Mouse (Mus musculus) lung, postnatal 14 days (tissue): ENCODE results near the gene Agrp.
"Not testable (repeated sequence)": the region's sequence is repeated elsewhere in the genome, so short reads cannot be mapped to it uniquely, and the experiment has no call there.

Experiments used
- DNase-seq: peaks from one replicate; pipeline ENCODE4 v3.0.0; 2021

Agrp gene

DNA sequence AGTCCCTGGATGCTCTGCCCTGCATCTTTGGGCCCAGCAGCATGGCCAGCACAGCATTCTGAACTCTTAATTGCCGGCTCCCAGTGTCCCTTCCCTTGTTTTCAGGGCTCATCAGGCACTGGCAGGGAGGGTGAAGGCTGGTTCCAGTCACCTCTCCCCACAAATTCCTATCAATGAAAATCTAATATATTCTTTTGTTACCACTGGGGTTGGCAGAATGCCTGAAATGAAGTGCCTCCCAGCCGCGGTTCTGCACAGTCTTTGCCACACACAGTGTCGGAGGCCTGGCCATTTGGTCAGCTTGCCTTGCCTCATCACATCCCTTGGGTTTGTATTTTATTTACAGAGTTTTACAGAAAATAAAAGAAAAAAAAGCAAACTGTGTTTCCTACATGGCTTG, 15.4 kb downstream of the Agrp start:
- DNase-seq, result no peak

DNA sequence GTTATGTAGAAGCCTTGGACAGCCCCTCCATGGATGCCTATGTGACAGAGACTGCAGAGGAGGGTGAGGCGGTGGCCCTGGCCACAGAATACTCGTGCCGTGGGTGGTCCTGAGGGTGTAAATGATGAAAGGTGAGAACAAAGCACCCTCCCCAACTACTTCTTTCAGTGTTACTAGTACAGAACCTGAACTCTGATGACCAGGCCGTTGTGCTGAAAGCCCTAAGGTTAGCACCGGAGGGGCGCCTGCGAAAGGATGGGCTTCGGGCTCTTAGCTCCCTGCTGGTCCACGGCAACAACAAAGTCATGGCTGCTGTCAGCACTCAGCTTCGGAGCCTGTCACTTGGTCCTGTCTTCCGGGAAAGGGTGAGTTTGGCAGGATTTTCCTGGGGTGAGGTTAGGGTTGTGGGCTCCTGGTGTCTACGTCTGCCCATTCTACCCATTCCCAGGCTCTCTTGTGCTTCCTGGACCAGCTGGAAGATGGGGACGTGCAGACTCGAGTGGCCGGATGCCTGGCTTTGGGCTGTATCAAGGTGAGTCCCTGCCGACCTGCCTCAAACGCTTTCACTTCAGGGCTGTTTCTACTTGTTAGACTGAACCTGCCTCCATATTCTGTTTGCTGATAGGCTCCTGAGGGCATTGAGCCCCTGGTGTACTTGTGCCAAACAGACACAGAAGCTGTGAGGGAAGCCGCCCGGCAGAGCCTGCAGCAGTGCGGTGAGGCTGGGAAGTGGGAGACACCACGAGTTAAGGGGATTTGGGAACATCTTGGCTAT, 16.1 kb downstream of the Agrp start:
- DNase-seq, result no peak

DNA sequence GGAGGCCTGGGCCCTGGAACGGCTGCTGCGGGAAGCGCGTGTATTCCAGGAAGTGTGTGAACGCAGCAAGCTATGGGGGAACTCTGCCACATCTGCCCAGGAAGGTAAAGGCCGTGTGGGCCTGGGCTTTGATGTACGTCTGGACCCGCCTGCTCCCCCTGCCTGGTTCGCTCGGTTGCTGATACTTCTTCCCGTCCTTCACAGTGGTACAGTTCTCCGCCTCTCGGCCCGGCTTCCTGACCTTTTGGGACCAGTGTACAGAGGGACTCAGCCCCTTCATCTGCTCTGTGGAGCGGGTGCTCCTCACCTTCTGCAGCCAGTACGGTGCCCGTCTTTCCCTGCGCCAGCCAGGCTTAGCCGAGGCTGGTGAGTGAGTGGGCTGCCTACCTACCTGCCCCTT, 17.0 kb downstream of the Agrp start:
- no peak for DNase-seq

DNA sequence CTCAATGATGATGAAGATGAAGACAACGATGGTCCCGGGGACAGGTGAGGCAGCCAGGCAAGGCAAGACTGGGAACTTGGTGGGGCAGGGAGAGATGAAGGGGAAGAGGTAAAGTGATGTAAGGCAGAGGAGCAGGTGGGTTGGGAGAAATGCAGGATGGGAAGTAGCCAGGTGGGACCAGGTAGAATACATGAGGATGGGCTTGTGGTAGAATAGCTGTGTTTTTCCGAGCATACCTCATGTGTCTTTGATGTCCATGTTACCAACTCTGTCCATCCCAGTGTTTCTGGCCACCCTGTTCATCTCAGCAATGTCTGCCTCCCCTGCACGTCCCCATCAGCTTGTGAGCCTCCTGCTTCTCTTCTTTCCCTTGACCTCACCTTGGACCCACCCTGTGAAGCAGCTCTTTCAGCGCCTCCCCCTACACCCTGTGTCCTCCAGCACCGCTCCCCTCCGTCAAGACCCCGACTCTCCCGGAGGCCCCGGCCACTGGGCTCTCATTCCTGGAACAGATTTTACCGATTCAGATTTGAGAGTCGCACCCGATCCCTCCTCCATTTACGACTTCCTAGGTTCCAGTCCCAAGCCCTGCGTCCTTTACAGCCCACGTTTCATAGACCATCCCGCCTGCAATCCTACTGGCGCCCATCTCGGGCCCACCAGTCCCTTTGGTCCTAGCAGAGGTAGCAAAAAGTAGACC, 18.2 kb downstream of the Agrp start:
- no peak for DNase-seq

DNA sequence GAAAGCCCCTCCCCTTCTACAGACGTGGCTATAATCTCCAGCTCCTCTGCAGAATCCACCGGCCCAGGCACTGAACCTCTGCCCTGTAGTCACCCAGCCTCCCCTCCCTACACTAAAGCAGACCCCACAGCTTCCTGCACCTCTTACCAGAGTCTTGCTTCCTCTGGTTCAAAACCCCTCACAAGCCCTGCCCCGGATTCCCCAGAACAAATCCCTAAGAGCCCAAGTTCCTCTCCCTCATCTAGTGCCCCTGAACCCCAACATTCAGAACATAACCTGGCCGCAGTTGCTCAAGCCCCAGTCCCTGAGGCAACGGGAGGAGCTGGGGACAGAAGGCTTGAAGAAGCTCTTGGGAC, 18.9 kb downstream of the Agrp start:
- DNase-seq, result no peak

DNA sequence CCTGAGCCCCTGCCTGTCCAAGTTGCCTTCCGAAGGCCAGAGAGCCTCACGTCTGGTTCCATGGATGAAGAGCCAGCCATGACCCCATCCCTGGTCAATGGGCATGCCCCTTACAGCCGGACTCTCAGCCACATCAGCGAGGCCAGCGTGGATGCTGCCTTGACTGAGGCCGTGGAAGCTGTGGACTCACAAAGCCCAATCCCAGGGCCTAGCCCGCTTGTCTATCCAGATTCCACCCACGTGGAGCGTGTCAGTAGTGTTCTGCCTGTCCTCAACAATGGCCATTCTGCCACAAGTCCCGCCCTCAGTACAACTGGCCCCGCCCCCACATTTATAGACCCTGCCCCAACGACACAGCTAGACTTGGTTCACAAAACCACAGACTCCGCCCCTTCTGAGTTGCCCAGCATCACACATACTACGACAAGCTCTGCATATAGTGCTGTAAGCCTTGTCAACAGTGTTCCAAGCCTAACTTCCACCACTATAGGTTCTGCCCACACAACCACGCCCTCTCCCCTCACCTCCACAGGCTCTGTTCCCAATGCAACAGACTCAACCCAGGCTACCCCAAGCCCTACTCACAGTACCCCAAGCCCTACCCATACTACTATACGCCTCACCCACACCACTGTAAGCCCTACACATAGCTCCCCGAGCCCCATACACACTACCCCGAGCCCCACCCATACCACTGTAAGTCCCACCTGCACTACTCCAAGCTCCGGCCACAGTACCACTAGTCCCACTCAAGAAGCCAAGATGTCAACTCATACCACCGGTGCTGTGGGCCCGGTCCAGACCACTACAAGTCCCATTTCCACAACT, 19.5 kb downstream of the Agrp start:
- no peak for DNase-seq

DNA sequence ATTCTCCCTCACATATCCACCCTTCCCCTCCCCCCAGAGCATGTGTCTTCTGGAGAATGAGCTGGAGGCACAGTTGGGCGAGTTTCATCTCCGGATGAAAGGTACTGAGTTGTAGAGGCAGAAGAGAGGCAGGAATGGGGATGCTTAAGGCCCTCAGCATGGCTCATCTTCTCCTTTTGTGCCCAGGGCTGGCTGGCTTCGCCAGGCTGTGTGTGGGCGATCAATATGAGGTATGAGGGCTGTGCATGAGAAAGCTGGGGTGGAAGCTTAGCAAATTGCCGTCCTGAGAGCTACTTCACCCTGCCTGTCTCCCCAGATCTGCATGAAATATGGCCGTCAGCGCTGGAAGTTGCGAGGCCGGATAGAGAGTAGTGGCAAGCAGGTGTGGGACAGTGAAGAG, 21.3 kb downstream of the Agrp start:
- DNase-seq, result no peak

DNA sequence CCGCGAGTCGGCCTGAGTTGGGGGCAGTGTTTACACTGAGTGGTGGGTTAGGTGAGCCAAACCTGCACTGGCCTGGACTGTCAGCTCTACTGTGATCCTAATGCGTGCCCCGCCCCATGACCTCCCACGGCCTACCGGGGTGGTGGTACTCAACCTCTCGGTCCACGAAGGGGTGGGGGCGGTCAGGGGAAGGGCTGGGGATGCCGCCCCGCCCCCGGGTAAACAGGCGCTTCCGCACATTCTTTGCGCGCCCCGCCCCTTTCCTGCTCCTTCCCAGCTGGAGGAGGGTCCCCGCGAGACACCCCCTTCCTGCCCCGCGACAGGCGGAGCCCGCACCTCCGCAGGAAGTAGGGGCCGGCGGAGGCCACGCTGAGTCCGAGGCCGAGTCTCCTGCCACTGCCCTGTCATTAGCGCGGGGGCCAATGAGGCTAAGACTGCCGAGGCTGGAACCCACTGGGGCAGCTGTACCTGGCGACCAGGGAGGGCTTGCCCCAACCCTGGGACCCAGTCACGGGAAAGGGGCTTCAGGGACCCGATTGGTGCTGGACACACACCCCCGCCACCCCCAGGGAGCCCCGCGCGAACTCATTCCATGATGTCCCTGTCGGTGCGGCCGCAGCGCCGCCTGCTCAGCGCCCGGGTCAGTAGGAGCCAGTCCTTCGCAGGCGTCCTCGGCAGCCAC, 23.2 kb downstream of the Agrp start:
- peak; percentile 91 for DNase-seq

DNA sequence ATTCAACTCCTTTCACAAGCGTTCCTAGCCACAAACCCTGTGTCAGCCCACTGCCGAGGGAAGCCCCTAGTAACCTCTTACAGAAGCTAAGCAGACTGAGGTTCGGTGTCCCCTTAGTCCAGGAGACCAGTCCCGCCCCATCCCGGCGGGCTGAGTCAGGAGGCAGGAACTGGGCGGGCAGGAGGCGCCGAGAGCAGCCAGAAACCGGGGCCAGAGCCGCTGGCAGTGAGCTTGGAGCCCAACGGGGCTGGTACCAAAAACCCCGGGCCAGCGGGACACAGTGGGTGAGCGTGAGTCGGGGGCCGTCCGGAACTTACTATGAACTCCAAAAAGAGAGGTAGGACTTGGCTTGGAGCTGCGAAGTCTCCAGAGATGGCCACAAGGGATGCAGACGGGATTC, 24.2 kb downstream of the Agrp start:
- peak; percentile 71 for DNase-seq

DNA sequence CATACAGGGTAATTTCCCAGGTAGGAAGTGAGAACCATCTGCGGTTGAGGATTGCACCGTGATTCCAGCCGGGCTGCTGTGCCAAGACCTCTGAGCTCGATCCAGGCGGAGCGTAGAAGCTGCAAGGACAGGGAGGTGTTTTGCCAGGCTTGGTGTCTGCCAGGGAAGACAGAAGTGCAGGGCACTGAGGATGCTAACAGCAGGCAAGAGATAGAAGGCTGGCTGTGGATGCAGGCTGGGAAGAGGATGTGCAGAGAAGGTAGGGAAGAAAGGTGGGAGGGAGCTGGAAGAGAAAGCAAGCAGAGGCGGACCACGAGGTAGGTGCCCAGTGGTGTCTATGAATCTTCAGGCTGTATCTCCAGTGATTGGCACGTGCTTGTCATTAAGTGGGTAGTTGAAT, 25.4 kb downstream of the Agrp start:
- DNase-seq, result no peak

DNA sequence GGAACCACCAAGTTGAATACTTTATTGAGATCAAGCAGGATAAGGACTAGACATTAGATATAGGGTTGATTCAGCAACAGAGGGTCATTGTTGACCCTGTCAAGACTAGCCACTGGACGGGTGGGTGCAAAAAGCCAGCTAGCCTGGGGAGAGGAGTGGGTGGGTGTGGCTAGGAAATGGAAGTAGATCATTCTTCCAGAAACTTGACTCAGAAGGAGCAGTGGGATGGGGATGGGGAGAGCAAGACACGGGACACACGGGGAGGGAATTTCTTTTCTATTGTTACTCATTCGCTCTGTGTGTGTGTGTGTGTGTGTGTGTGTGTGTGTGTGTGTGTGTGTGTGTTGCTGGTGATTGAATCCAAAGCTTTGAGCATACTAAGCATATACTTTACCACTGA, 27.4 kb downstream of the Agrp start:
- DNase-seq, result no peak

DNA sequence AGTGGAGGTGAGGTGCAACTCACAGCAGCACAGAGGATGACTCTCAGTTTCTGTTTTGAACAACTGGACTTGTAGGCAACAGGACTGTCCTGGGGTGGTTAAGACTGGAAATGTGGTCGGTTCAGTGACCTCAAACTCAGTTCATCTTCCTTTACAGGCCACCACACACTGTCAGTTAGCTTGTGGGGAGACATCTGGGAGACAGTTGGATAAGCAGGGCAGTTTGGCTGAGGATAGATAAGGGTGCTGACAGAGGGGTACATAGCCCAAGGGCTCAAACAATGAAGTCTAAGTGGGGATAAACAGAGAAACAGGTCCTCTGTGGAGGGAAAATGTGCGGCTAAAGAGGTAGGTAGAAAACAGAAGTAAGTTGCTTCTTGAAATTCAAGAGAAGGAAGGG, 27.8 kb downstream of the Agrp start:
- DNase-seq, result no peak

DNA sequence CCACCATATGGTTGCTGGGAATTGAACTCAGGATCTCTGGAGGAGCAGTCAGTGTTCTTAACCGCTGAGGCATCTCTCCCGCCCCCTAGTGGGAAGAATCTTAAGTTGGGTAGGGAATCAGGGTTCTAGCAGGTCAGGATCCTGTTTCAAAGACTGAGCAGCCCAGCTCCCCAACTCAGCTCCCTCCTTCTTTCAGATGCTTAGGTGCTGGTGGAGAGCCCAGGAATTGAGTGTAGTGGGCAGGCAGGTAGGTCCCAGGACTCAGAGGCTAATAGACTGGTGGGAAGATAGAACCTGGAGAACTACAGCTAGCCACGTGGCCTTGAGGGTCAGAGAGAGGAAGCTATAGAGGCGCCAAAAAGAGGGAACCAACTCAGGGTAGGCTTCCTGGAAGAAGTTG, 29.5 kb downstream of the Agrp start:
- peak; percentile 64 for DNase-seq

DNA sequence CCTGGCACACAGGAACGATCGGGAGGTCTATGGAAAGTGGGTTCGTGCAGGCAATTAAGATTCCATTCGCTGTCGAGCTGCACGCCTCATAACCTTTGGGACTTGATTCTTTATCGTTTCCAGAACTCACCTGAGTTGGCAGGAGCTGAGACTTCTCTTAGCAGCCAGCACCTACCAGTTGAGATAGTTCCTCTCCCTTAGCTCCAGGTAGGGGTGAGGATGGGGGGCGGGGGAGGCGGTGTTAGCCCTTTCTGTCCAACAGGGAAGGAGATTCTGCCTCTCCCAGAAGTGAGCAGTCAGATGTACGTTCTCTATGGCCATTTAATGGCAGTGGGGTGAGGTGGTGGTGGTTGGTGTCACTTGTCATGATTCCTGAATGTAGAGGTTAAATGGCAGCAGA, 30.1 kb downstream of the Agrp start:
- no peak for DNase-seq

DNA sequence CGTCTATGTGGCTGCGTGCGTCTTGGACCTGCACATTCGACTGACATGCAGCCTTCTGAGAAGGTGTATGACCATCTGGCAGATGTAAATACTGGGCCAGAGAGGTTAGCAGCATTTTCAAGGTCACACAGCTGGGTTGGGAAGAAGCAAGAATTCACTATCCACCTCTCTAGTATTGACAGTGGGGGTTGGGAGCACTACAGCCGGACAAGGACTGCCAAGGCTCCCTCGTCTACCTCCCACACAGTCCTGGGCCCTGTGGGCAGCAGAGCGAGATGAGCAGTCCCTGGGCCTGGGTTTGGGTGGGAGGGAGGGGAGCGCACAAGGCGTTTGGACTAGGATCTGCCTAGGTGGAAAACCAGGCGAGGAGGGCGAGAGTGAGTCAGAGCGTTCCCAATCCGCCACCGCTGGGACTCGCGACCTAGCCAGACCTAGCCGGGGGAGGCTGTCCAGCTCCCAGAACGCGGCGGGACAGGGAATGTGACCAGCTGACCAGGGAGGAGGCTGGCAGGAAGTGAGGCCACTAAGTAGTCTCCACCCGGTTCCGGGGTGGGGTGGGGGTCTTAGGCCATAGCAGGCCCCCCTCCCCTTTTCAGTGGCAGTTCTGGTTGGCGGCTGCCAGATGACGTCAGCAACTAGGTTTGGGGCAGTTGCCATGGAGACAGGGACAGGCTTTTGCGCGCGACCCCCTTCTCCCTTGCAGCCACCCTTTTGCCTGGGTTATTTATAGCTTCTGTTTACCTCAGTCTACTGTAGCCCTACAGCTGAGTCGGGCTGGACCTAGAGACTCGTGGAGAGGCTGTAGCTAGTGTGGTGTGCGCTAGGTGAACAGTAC, 30.8 kb downstream of the Agrp start:
- DNase-seq, result peak; percentile 88

DNA sequence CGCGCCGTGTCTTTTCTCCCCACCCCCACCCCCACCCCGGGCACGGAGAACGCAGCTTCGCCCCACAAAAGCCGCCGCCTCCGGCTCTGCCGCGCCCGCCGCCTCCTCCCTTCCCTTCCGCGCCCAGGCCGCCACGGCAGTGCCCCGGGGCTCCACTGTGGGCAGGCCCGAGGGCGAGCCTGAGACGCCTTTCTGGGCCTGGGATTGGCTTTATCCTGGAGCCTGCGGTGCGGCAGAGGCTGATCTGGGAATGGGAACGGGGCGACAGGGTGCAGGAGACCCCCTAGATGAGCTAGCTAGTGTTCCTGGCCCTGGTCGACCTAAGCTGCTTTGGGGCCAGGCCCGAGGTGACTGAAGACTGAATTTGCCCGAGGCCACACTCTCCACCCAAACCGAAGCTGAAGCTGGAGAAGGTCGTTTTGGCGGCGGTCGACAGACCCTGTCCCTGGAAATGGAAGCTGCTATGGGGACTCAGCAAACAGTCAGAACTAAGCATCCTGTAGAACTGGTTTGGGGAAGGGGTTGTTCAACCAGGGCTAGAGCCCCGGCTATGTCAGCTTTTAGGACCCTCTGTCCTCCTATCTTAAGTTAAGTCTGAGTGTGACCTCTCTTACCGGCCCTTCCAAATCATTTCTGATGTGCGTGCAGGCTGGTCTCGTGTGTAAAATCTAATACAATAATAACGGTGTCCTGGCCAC, 31.6 kb downstream of the Agrp start:
- peak; percentile 54 for DNase-seq

DNA sequence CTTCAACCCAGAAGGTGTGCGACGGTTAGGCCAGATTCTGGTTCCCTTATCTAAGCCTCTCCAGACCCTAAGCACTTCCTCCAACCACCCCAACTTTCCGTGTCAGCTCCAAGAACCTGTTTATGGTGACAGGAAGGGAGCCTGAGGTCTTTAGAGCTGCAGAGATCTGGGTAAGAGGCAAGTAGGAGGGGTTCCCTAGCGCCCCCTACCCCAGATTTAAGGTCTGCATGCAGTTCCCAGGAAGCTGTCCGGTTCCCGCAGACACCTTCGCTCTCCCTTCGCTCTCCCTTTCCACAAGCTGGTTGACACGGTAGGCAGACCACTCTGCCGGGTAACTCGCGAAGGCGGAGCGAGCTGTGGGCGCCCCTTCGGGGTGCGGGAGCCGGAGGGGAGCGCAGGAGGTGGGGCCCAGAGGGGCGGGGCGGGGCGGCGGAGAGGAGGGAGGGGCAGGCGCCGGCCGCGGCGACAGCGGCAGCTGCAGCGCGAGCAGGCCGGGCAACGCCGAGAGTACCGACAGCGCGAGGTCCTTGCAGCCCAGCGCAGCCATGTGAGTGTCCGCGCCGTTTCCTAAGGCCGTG, 32.3 kb downstream of the Agrp start, which contains the start of gene Ripor1:
Gene Ripor1, plus strand, starts transcription at position 452 of the 578 bp plus-strand sequence.
- peak; percentile 84 for DNase-seq

DNA sequence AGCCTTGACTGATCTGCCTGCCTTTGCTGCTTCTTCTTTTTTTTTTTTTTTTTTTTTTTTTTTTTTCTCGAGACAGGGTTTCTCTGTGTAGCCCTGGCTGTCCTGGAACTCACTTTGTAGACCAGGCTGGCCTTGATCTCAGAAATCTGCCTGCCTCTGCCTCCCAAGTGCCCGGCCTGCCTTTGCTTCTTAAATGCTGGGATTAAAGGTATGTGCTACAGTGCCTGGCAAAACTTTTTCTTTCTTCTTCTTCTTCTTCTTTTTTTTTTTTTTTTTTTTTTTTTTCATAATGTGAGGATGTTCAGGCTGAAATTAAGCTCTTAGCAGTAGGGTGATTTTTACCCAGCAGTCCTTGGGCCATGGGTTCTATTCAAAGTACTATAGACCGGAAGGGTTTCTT, 34.7 kb downstream of the Agrp start:
- not testable (repeated sequence) for DNase-seq

DNA sequence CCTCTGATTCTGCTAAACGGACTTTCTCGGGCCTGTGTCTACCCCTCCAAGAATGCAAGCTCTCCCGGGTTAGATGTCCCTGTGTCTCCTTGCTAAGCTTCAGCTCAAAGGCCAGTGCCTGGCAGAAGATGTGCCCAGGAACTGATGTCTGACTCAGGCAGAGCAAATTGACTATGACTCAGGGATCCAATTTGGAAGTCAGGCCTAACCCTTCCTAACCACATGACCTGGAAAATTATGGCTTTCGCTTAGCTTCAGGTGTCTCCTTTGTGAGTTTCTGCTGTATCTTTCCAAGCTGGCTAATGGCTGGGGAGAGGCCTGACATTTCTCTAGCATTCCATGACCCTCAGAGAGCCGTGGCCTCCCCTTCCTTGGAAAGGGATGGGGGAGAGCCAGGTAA, 35.9 kb downstream of the Agrp start:
- no peak for DNase-seq

DNA sequence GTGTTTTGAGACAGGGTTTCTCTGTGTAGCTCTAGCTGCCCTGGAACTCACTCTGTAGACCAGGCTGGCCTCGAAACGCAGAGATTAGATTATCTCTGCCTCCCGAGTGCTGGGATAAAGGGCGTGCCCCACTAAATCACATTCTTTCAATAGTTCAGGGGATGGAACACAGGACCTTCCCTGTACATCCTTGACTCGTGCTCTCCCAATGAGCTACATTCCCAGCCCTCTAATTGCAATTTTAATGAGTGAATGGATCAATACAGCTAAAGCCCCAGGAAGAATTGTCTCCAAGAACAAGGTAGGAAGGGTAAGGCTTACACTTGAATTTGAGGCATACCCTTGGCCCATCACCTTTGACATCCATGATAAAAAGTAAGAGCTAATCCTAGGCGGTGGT, 38.4 kb downstream of the Agrp start:
- no peak for DNase-seq

DNA sequence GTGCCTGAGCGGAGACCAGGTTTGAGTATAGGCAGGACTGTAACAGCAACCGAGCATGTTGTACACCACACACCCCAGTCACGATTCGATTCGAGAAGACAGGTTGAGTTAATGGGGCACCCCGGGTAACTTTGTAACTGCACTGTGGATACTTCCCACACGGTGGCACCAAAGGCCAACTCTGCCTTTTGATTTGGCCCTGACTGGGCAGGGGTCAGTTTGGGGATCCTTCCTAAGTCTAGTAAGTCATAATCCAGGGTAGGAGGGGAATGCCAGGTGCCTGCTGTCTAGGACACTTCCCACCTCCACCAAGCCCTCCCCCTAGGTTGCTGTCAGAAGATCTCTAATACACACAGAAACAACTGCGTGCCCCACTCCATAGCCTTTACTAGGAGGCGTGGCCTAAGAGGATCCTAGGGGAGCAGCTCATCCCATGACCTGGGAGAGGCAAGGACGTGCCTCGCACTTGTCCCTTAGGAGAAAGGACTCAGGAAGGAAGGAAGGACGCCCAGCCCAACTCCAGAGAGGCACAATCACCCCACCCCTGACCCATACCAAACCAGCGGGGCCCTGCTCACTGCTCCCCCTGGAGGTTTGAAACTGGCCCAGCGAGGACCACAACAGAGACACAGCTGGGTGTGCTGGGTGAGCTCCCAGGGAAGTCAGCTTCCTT, 40.7 kb downstream of the Agrp start:
- peak; percentile 86 for DNase-seq
